Mouse (Mus musculus): ENCODE measurements at regions not wholly inside any gene's neighbourhood (a gene's known extent, or its start where the extent isn't known, plus 50 kb on each side); places are given as distances from the start of the nearest gene placed in this dataset.

DNA sequence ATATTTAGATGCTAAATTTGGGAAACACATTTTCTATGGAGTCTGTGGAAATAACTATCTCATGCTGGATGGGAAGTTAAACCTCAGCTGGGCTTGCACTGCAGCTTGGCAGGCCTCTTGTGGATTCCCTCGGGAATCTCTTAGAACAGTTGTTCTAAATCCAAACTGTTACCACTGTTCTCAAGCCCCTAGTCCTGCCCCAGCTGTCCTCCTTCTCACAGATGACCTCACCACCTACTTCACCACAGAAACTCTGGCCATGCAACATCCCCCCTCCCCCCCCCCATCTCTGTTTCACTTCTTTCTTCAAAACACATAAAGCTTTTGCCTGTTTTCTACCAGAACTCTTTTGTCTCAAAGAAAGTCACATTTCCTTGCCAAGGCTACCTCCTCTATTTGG, 136.6 kb upstream of the Wdr44 start:
- peak; percentile 17 for DNase-seq (ENCODE audit: low spot score)
- intact Hi-C loops (cut with DNase I) = loop anchor here (10.0 kb wide), 1 partner anchor 191 kb away; the partner anchor contains the start of gene Klhl13

DNA sequence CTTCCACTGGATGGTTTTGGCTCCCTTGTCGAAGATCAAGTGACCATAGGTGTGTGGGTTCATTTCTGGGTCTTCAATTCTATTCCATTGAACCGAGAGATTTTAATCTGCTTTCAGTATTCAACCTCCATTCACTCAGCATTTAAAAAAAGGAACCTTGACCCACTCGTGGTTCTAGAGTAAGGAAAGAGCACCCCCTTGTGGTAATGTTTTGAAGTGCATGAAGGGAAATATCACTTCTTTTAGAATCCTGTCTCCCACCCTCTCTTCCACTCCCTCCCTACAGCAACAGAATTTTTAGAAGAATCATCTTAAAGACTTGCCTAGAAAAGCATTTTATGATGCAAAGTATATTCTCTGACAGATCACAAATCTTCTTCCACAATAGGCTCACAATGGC, 127.3 kb upstream of the Wdr44 start:
- DNase-seq (ENCODE audit: low spot score) = no peak
- intact Hi-C loops (cut with DNase I) = loop anchor here (5.0 kb wide), 1 partner anchor 238 kb away; no protein-coding TSS in a partner anchor
